Mouse (Mus musculus): ENCODE measurements around the gene Sirpb1c. TPM values are rescaled to one million over a fixed set of nuclear protein-coding genes. Genes with fewer than 3 reads are reported as not detected.
A peak's percentile ranks its signal among the peaks of the same experiment; 100 is the strongest.
"Not testable (repeated sequence)": the region's sequence is repeated elsewhere in the genome, so short reads cannot be mapped to it uniquely, and the experiment has no call there.

Sirpb1c gene
- not detected in 2 replicates for polyA plus RNA-seq (2014; fragmentation: Nextera tagmentation; extraction: Ambion mirVana)

DNA sequence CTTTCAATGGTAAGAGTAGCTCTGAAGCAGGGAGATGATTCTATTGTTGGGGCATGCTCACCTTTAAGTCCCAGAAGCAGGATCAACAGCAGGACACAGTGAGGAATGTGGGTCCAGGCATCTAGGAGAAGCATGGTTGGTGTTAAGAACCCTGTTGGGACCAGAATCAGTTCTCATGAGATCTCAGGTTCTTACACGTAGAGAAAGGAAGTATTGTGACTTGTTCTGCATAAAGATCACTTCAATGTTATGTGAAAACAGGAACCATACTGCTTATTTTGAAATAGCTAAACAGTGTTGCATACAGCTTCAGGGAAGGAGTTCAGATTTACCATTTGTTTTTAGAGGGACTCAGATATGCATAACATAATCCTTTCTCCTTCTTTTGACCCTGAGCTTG, at the start of gene Sirpb1c:
TSS of gene Sirpb1c (minus strand) at position 249 of the 400 bp plus-strand sequence.
- not testable (repeated sequence) for H3K9ac ChIP-seq; H3K27ac ChIP-seq; H3K27me3 ChIP-seq (ENCODE audit: control insufficient read depth, insufficient read depth, low read length); ATAC-seq (ENCODE audit: low FRiP score); H3K4me1 ChIP-seq (replicated peaks; ENCODE audit: control insufficient read depth, insufficient read depth, low read length); H3K36me3 ChIP-seq (replicated peaks; ENCODE audit: control insufficient read depth, insufficient read depth); H3K4me3 ChIP-seq (replicated peaks; ENCODE audit: low read length); H3K9me3 ChIP-seq (ENCODE audit: control insufficient read depth, low read length); DNase-seq (ENCODE audit: low spot score); H3K4me2 ChIP-seq (replicated peaks)
- no CpG with 5 or more reads among the region's 1 CpGs for WGBS

DNA sequence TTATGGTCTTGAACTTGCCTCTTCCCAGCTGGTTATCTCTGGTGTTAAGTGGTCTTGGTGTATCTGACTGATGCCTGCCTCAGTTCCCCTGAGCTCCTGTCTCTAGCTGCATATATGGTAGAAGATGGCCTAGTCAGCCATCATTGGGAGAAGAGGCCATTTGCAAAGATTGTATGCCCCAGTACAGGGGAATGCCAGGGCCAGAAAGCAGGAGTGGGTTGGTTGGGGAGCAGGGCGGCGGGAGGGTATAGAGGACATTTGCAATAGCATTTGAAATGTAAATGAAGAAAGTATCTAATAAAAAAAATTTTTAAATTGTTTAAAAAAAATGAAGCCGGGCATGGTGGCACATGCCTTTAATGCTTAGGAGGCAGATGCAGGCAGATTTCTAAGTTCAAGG, 38.1 kb upstream of the Sirpb1c start:
- ATAC-seq (ENCODE audit: low FRiP score) (no peak), DNase-seq (ENCODE audit: low spot score) (no peak)
- Histone ChIP-seq H3K36me3 (replicated peaks; ENCODE audit: control insufficient read depth, insufficient read depth) (no peaks in the 10 kb centered on the region), H3K9me3 (ENCODE audit: control insufficient read depth, low read length) (no peaks in the 10 kb centered on the region), H3K4me2 (replicated peaks) (no peak overlapping the region), H3K27me3 (ENCODE audit: control insufficient read depth, insufficient read depth, low read length) (no peaks in the 10 kb centered on the region), H3K27ac (no peak overlapping the region), H3K4me1 (replicated peaks; ENCODE audit: control insufficient read depth, insufficient read depth, low read length) (no peaks in the 10 kb centered on the region), H3K9ac (no peak overlapping the region), H3K4me3 (replicated peaks; ENCODE audit: low read length) (no peak overlapping the region)
- 90% methylated on average over 3 of the region's 3 CpGs for WGBS

DNA sequence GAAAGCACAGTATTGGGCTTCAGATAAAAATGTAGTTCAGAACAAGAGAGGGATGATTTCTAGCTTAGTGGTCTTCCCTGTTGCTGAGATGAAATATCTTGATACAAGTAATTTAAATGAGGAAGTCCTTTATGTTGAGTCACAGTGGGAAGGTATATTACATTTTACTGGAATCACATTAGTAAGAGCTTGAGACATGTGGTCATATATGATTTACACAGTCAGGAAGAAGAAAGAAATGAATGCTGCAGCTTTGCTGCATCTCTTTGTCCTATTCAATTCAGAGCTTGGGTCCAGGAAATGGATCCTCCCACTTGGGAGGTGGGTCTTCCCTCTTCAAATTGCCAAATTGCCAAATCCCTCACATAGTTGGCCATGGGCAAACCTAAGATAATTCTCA, 7.4 kb upstream of the Sirpb1c start:
- not testable (repeated sequence) for H3K9me3 ChIP-seq (ENCODE audit: control insufficient read depth, low read length); H3K4me2 ChIP-seq (replicated peaks); H3K4me1 ChIP-seq (replicated peaks; ENCODE audit: control insufficient read depth, insufficient read depth, low read length); H3K27me3 ChIP-seq (ENCODE audit: control insufficient read depth, insufficient read depth, low read length); H3K9ac ChIP-seq; DNase-seq (ENCODE audit: low spot score); H3K4me3 ChIP-seq (replicated peaks; ENCODE audit: low read length); H3K36me3 ChIP-seq (replicated peaks; ENCODE audit: control insufficient read depth, insufficient read depth); H3K27ac ChIP-seq; ATAC-seq (ENCODE audit: low FRiP score)

DNA sequence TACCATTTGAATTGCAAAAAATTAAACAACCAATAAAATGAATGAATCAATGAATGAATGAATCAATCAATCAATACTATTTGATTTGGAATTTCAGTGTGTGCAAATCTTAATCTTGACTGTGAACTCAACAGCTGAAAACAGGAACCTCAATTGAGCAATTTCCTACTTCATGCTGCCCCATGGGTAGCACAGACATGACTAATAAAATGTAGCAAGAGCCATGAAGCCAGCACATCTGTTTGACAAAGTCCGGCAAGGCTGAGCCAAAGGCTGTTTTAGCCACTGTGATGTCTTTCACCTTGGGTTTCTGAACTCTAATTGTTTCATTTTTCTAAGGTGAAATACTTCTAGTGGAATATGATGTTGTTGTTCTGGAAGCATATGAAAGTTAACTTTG, 1.6 kb upstream of the Sirpb1c start:
- H3K27ac ChIP-seq: no peak overlapping the region
- ATAC-seq (ENCODE audit: low FRiP score) (no peak), DNase-seq (ENCODE audit: low spot score) (no peak)
- H3K36me3 ChIP-seq (replicated peaks; ENCODE audit: control insufficient read depth, insufficient read depth): no peaks in the 10 kb centered on the region
- no peaks in the 10 kb centered on the region for H3K9me3 ChIP-seq (ENCODE audit: control insufficient read depth, low read length)
- no peaks in the 10 kb centered on the region for H3K4me1 ChIP-seq (replicated peaks; ENCODE audit: control insufficient read depth, insufficient read depth, low read length)
- no peak overlapping the region for H3K4me3 ChIP-seq (replicated peaks; ENCODE audit: low read length)
- no peak overlapping the region for H3K4me2 ChIP-seq (replicated peaks)
- H3K9ac ChIP-seq: no peak overlapping the region
- no peaks in the 10 kb centered on the region for H3K27me3 ChIP-seq (ENCODE audit: control insufficient read depth, insufficient read depth, low read length)
- WGBS: 95% methylated on average over 1 of the region's 1 CpGs

DNA sequence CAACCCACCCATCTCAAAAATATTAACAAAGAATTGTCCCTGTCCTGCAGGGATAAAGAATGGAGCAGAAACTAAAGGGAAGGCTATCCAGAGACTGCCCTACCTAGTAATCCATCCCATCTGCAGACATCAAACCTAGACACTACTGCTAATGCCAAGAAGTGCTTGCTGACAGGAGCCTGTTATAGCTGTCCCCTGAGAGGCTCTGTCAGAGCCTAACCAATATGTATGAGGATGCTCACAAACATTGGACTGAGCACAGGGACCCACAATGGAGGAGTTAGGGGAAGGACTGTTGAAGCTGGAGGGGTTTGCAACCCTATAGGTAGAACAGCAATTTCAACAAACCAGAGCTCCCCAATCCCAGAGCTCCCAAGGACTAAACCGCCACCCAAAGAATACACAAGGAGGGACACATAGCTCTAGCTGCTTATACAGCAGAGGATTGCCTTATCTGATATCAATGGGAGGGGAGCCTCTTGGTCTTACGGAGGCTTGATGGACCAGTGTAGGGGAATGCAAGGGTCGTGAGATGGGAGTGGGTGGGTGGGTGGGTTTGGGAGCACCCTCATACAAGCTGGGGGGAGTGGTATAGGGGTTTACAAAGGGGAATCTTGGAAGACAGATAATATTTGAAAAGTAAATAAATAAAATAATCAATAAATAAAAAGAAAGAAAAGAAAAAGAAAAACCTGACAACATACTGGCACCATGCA, 838 bp downstream of the Sirpb1c start:
- Histone ChIP-seq H3K9ac (no peak overlapping the region), H3K9me3 (ENCODE audit: control insufficient read depth, low read length) (no peaks in the 10 kb centered on the region), H3K4me2 (replicated peaks) (no peak overlapping the region), H3K36me3 (replicated peaks; ENCODE audit: control insufficient read depth, insufficient read depth) (no peaks in the 10 kb centered on the region), H3K27me3 (ENCODE audit: control insufficient read depth, insufficient read depth, low read length) (no peaks in the 10 kb centered on the region), H3K4me3 (replicated peaks; ENCODE audit: low read length) (no peak overlapping the region), H3K4me1 (replicated peaks; ENCODE audit: control insufficient read depth, insufficient read depth, low read length) (no peaks in the 10 kb centered on the region), H3K27ac (no peak overlapping the region)
- ATAC-seq (ENCODE audit: low FRiP score) (peak; percentile 35; the same call in 1 of the 2 replicates), DNase-seq (ENCODE audit: low spot score) (no peak)
- 90% methylated on average over 3 of the region's 3 CpGs for WGBS

DNA sequence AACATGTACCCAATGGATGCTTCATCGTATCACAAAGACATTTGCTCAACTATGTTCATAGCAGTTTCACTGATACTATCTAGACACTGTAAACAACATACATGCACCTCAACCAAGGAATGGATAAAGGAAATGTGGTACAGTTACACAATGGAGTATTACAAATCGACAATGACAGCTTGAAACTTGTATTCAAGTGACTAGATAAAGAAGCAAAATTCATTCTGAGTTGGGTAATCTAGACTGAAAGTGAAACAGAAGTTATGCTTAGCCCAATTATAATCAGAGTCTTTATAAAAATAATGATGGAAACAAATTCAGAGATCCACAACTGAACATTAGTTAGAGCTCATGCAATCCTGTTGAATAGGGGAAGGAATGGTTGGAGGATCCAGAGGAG, 74.7 kb downstream of the Sirpb1c start:
- DNase-seq (ENCODE audit: low spot score): not testable (repeated sequence)
- WGBS: 65% methylated on average over 2 of the region's 2 CpGs

More for the DNA sequence above, 74.7 kb downstream of the Sirpb1c start:
- ATAC-seq (ENCODE audit: low FRiP score); H3K27ac ChIP-seq; H3K27me3 ChIP-seq (ENCODE audit: control insufficient read depth, insufficient read depth, low read length); H3K9ac ChIP-seq; H3K4me3 ChIP-seq (replicated peaks; ENCODE audit: low read length); H3K4me2 ChIP-seq (replicated peaks); H3K9me3 ChIP-seq (ENCODE audit: control insufficient read depth, low read length); H3K36me3 ChIP-seq (replicated peaks; ENCODE audit: control insufficient read depth, insufficient read depth); H3K4me1 ChIP-seq (replicated peaks; ENCODE audit: control insufficient read depth, insufficient read depth, low read length): not testable (repeated sequence)

Other genes starting within 250 kb of the Sirpb1c start
- not detected in 2 replicates for gene Gm5150, start 157.9 kb upstream of the Sirpb1c start, polyA plus RNA-seq (2014; fragmentation: Nextera tagmentation; extraction: Ambion mirVana)

All from hindbrain, embryonic 14.5 days (tissue).